Mouse (Mus musculus) hindbrain, postnatal 0 days (tissue): ENCODE results near the gene Haus2. TPM values are rescaled to one million over a fixed set of nuclear protein-coding genes. Genes with fewer than 3 reads are reported as not detected.
A peak's percentile ranks its signal among the peaks of the same experiment; 100 is the strongest.

ENCODE experiments used
- ATAC-seq: fragments of 200-750 bp; cut with Nextera tagmentation; 2 replicates; pipeline ENCODE4 v1.8.0; 2017; ENCODE audit warnings: mild to moderate bottlenecking, moderate TSS enrichment, moderate library complexity
- DNase-seq: peaks from one replicate; pipeline ENCODE4 v3.0.0-alpha.2; 2015; ENCODE audit warnings: low spot score
- H3K27ac ChIP-seq: fragments of 300-500 bp; sonication (generic); 2 replicates; pipeline ENCODE4 v1.5.1; 2014; ENCODE audit warnings: mild to moderate bottlenecking
- H3K27me3 ChIP-seq: fragments of 300-500 bp; sonication (generic); 2 replicates; pipeline ENCODE4 v1.6.1; 2014; ENCODE audit warnings: low read length, mixed read lengths; ENCODE audit not compliant: insufficient read depth
- H3K36me3 ChIP-seq: fragments of 300-500 bp; sonication (generic); 2 replicates; pipeline ENCODE4 v1.6.1; 2014; ENCODE audit warnings: low read length, mixed read lengths; ENCODE audit not compliant: insufficient read depth
- H3K4me1 ChIP-seq: fragments of 300-500 bp; sonication (generic); 2 replicates; pipeline ENCODE4 v1.6.1; 2014; ENCODE audit warnings: antibody characterized with exemption, low read length, mixed read lengths; ENCODE audit not compliant: insufficient read depth
- H3K4me2 ChIP-seq: fragments of 300-500 bp; sonication (generic); 2 replicates; pipeline ENCODE4 v1.6.1; 2014; ENCODE audit warnings: low read depth, mild to moderate bottlenecking, low read length, moderate library complexity, mixed read lengths
- H3K4me3 ChIP-seq: fragments of 300-500 bp; sonication (generic); 2 replicates; pipeline ENCODE4 v1.5.1; 2014; ENCODE audit warnings: low read length
- H3K9ac ChIP-seq: fragments of 300-500 bp; sonication (generic); replicated peaks from 2 replicates; pipeline ENCODE4 v1.6.1; 2014; ENCODE audit warnings: mild to moderate bottlenecking, low read length, moderate library complexity, mixed read lengths
- H3K9me3 ChIP-seq: fragments of 300-500 bp; sonication (generic); 2 replicates; pipeline ENCODE4 v1.6.1; 2016; ENCODE audit warnings: low read length, mixed read lengths
- CTCF ChIP-seq: IDR thresholded peaks from 2 replicates; pipeline ENCODE4 v1.5.1; 2016; ENCODE audit warnings: antibody characterized with exemption, control low read depth, low read depth
- WGBS: fragments of 180-500 bp; shearing (Covaris S2); extraction: QIAGEN DNeasy Blood & Tissue Kit; methylation state at CpG from one replicate; pipeline ENCODE4 v1.1.7; 2014; 5-methylcytosine and 5-hydroxymethylcytosine counted together
- polyA plus RNA-seq: library from polyadenylated mRNA; unstranded; fragments of >200 nt; fragmentation: Nextera tagmentation; extraction: Ambion mirVana; gene quantifications from 2 replicates; pipeline ENCODE4 v1.2.1, GENCODE M21; 2015
- total RNA-seq: library from RNA; depleted of rRNA; stranded (reverse); fragments of >200 nt; gene quantifications from 2 replicates; pipeline ENCODE4 v1.2.3, GENCODE M21; 2014; rRNA removed

Haus2 gene
- total and polyA plus RNA-seq, 2 experiments from 2014 or later: 22.7 to 37.2 TPM

DNA sequence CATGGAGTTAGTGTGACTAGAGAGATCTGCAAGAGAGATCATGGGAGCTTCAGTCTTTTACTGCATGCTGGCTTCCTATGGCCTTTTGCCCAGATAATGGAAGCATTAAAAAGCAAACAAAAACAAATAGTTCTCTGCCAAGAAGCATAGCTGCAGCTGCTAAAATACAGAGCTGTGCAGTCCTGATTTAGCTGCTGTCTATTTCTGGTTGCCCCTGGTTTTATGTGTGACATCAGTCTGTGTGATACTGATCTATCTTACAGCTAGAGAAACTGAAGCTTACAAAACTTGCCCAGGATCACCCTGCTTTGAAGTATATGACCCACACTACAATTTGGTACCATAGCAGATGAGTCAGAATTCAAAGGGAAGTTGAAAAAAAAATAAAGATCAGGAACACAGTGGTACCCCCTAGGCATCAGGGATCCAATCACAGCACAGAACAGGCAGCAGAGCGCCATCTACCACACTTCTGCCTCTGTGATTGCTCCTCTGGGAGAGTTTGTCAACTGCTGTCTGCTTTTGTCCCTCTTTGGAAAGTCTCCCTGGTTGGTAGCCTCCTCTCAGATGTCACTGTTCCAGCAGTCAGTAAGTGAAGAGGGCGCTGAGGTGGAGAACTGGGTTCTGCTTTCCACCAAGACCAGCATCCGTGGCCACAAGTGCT lies 54.4 kb downstream of the Haus2 start:
- Histone ChIP-seq H3K27ac (0 out of 2 replicates have a peak overlapping the region, but pooled peaks have one; percentile 26), H3K9ac (no peak overlapping the region), H3K4me1 (no peaks in the 10 kb centered on the region), H3K4me2 (no peak overlapping the region), H3K27me3 (no peaks in the 10 kb centered on the region), H3K36me3 (no peaks in the 10 kb centered on the region), H3K9me3 (no peaks in the 10 kb centered on the region), H3K4me3 (no peak overlapping the region)
- ATAC-seq (no peak), DNase-seq (peak; percentile 23)
- 69% methylated on average over 3 of the region's 3 CpGs for WGBS
- TF ChIP-seq CTCF: no peak

DNA sequence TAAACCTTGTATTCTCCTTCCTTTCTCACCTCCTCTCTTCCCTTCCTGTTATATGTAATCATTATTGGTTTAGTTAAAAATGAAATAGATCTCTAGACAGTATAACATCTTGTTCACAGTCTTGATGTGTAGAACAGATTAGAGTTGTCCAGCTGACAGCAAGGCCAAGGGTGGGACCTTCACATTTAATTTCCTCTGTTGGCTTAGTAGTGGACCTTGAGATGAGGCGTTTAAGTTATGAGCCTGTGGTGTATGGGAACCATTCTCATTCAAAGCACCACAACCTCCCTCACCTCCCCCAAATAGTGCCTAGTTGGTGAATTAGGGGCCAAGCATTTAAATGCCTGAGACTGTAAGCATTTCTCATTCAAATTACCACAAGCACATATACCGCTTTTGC lies 58.3 kb downstream of the Haus2 start:
- ATAC-seq (no peak), DNase-seq (no peak)
- TF ChIP-seq CTCF: no peak
- Histone ChIP-seq H3K4me1 (no peaks in the 10 kb centered on the region), H3K4me2 (no peak overlapping the region), H3K27me3 (no peaks in the 10 kb centered on the region), H3K9ac (no peak overlapping the region), H3K9me3 (no peaks in the 10 kb centered on the region), H3K36me3 (no peaks in the 10 kb centered on the region), H3K4me3 (no peak overlapping the region), H3K27ac (no peak overlapping the region)
- 86% methylated on average over 2 of the region's 2 CpGs for WGBS

DNA sequence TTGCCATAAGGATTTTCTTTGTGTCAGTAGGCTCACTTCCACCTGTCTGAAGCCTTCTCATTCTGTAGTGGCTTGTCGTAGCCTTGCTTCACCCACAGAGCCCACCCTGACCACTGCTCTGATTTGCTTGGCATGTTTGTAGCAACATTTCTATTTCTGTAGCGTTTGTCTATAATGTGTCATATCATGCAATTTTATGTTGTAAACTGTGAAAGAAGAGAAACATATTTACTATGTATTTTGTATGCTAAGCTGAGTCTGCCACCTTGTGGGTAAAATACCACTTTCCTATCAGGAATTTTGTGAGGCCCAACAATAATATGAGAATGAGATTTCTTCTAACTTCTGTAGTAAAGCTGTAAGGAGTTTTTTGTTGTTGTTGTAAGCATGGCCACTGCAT lies 61.1 kb downstream of the Haus2 start:
- Histone ChIP-seq H3K27ac (no peak overlapping the region), H3K9ac (no peak overlapping the region), H3K4me2 (no peak overlapping the region), H3K4me1 (no peaks in the 10 kb centered on the region), H3K9me3 (no peaks in the 10 kb centered on the region), H3K4me3 (no peak overlapping the region), H3K36me3 (no peaks in the 10 kb centered on the region), H3K27me3 (no peaks in the 10 kb centered on the region)
- DNase-seq (peak; percentile 64), ATAC-seq (no peak)
- peak; percentile 65 for TF ChIP-seq CTCF
- 69% methylated on average over 2 of the region's 2 CpGs for WGBS

Other genes with a start within 250 kb of the Haus2 start
- 7.5 and 10.5 TPM in 2 replicates for gene Ganc, start 205.5 kb upstream of the Haus2 start, total RNA-seq
- gene Ganc, start 205.5 kb upstream of the Haus2 start, polyA plus RNA-seq: 8.2 and 9.1 TPM in 2 replicates
- gene Tmem87a, start 205.3 kb upstream of the Haus2 start, total RNA-seq: 23.2 and 25.0 TPM in 2 replicates
- 7.4 and 7.9 TPM in 2 replicates for gene Tmem87a, start 205.3 kb upstream of the Haus2 start, polyA plus RNA-seq
- gene Capn3, start 153.4 kb upstream of the Haus2 start, total RNA-seq: 0.42 and 5.5 TPM in 2 replicates
- gene Capn3, start 153.4 kb upstream of the Haus2 start, polyA plus RNA-seq: 1.2 TPM in 2 replicates
- gene Zfp106, start 45.5 kb upstream of the Haus2 start, total RNA-seq: 58.9 and 61.5 TPM in 2 replicates
- 40.3 and 41.6 TPM in 2 replicates for gene Zfp106, start 45.5 kb upstream of the Haus2 start, polyA plus RNA-seq
- gene Snap23, start 41.7 kb upstream of the Haus2 start, total RNA-seq: 14.7 and 20.7 TPM in 2 replicates
- gene Snap23, start 41.7 kb upstream of the Haus2 start, polyA plus RNA-seq: 10.7 and 13.1 TPM in 2 replicates
- 26.2 and 39.5 TPM in 2 replicates for gene Lrrc57, start 137 bp downstream of the Haus2 start, total RNA-seq
- 26.6 and 28.4 TPM in 2 replicates for gene Lrrc57, start 137 bp downstream of the Haus2 start, polyA plus RNA-seq
- gene Stard9, start 19.7 kb downstream of the Haus2 start, total RNA-seq: 14.2 and 18.5 TPM in 2 replicates
- 3.1 TPM in 2 replicates for gene Stard9, start 19.7 kb downstream of the Haus2 start, polyA plus RNA-seq
- 27.0 and 37.8 TPM in 2 replicates for gene Cdan1, start 240.7 kb downstream of the Haus2 start, total RNA-seq
- gene Cdan1, start 240.7 kb downstream of the Haus2 start, polyA plus RNA-seq: 4.9 and 5.9 TPM in 2 replicates
- gene Ttbk2, start 241.2 kb downstream of the Haus2 start, total RNA-seq: 60.1 and 63.7 TPM in 2 replicates
- 9.2 and 9.3 TPM in 2 replicates for gene Ttbk2, start 241.2 kb downstream of the Haus2 start, polyA plus RNA-seq